In the genomic region with DNA sequence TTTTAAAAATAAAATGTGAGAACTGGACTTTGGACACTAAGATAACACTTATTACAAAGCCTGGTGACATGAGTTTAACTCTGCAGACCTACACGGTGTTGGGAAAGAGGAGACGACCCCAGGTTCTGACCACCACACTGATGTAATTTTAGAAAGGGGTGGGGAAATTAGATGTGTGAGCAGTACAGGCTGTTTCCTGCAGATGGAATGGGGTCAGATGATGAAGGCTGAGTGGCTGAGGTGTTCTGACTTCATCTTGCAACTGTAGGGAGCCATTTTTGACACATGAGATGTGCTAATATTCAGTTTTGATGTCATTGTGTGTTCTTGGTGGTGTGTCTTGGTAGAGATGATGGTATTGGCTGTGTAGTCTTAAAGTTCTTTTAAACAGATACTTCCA, we compare ENCODE assay signal across 35 mouse cellular contexts.
"Had no signal": no experiment of that assay in that cellular context is flagged by ENCODE, and none has a peak within 500 bp of the region (broad histone marks: within the 10 kb centered on the region; RNA-seq: fewer than 3 reads in every experiment).

No protein-coding gene starts in this region.

- H3K36me3 ChIP-seq: heart, embryonic 15.5 days; hindbrain, embryonic 13.5 days; hindbrain, embryonic 15.5 days; intestine, embryonic 15.5 days had no signal

- DNase-seq: heart, postnatal 10 days; heart, postnatal 14 days; heart, postnatal 36 days; heart, postnatal 4 days; kidney, adult 11 months; kidney, adult 18-20 months; kidney, adult 2 months; kidney, adult 8-10 months; kidney, adult 9 months; kidney, postnatal 10 days; kidney, postnatal 14 days; kidney, postnatal 25 days; kidney, postnatal 36 days; kidney, postnatal 4 days; layer of hippocampus, adult 9-11 months; layer of hippocampus, postnatal 36 days had no signal

- ATAC-seq: hindbrain, embryonic 16.5 days; hindbrain, postnatal 0 days; inflammation-experienced regulatory T-cells, adult 6 months; intestine, embryonic 15.5 days; intestine, embryonic 16.5 days; intestine, postnatal 0 days had no signal

- H3K9me3 ChIP-seq: heart, embryonic 12.5 days; heart, embryonic 13.5 days; heart, embryonic 15.5 days; hindbrain, embryonic 10.5 days; hindbrain, embryonic 12.5 days; hindbrain, embryonic 13.5 days; hindbrain, embryonic 15.5 days; intestine, embryonic 15.5 days; kidney, embryonic 15.5 days had no signal

- H3K4me1 ChIP-seq: hindbrain, embryonic 10.5 days; hindbrain, embryonic 12.5 days; hindbrain, embryonic 13.5 days; hindbrain, embryonic 15.5 days; intestine, embryonic 15.5 days had no signal

- H3K27ac ChIP-seq: heart, embryonic 13.5 days; heart, embryonic 15.5 days; hindbrain, embryonic 10.5 days; hindbrain, embryonic 12.5 days; hindbrain, embryonic 13.5 days; hindbrain, embryonic 14.5 days; hindbrain, embryonic 15.5 days; hindbrain, postnatal 0 days; intestine, embryonic 15.5 days; kidney, embryonic 15.5 days; kidney, postnatal 0 days; layer of hippocampus, adult 2 months; left cerebral cortex, adult 2 months had no signal

- H3K27me3 ChIP-seq: heart, embryonic 12.5 days; heart, embryonic 13.5 days; heart, embryonic 15.5 days; hindbrain, embryonic 12.5 days; hindbrain, embryonic 13.5 days; hindbrain, embryonic 15.5 days; intestine, embryonic 15.5 days; kidney, embryonic 15.5 days had no signal

- H3K4me2 ChIP-seq: heart, embryonic 11.5 days; heart, embryonic 12.5 days; heart, embryonic 13.5 days; heart, embryonic 15.5 days; hindbrain, embryonic 12.5 days; hindbrain, embryonic 13.5 days; hindbrain, embryonic 14.5 days; hindbrain, embryonic 15.5 days; intestine, embryonic 15.5 days; kidney, embryonic 15.5 days had no signal

- H3K4me3 ChIP-seq: heart, embryonic 12.5 days; heart, embryonic 13.5 days; heart, embryonic 15.5 days; hindbrain, embryonic 10.5 days; hindbrain, embryonic 12.5 days; hindbrain, embryonic 13.5 days; hindbrain, embryonic 15.5 days; intestine, embryonic 15.5 days; kidney, embryonic 15.5 days; layer of hippocampus, adult 2 months; left cerebral cortex, adult 2 months had no signal

- H3K9ac ChIP-seq: heart, embryonic 12.5 days; heart, embryonic 13.5 days; heart, embryonic 15.5 days; hindbrain, embryonic 12.5 days; hindbrain, embryonic 13.5 days; hindbrain, embryonic 14.5 days; hindbrain, embryonic 15.5 days; intestine, embryonic 15.5 days; kidney, embryonic 15.5 days had no signal
